Mouse (Mus musculus): ENCODE measurements around the gene Efcab3.
"Not testable (repeated sequence)": the region's sequence is repeated elsewhere in the genome, so short reads cannot be mapped to it uniquely, and the experiment has no call there.

The Efcab3 gene

DNA sequence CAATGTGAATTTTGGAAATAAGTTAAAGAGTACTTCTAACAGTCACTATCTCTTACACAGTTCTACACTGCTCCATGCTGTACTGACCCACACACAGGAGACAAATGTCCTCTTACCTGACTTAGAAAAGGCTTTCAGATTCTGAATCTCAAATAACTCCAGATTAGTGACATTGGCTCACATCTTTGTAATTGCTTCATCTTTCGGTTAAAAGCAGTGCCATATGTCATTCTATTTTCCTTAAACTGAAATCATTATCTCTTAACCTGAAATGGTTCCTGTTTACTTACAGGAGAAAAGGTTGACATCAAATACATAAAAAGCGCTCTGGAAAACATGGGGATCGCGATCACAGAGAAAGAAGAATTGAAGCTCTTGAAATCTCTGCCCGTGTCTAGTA is at the start of gene Efcab3:
TSS of gene Efcab3 (plus strand) at position 301 of the 400 bp plus-strand sequence.
- no peak for DNase-seq (ENCODE audit: inconsistent age in 2 of 2, low spot score in 1 of 2)

DNA sequence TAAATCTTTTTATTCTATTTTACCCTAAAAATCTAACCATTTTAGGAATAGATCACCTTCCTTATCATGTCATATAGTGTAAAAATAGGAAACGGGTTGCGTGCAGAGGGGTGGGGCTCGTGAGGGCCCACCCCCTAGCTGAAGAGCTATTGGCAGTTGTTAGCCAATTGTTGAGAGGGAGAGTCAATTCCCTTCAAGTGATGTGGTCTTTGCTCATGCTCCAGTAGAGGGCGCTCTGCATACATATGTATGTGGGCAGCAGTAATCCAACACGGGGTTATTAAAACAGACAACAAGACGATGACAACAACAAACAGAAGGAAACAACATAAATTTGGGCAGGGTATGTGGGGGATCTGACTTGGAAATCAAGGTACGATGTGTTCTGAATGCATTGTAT is 42.3 kb upstream of the Efcab3 start:
- DNase-seq (ENCODE audit: inconsistent age in 2 of 2, low spot score in 1 of 2) = peak; percentile 9 to 44

GRCm38 (mm10) chr11:105028744-105029348 is 34.5 kb upstream of the Efcab3 start:
- peak in 1 of 2 experiments; percentile 7 for DNase-seq (ENCODE audit: inconsistent age in 2 of 2, low spot score in 1 of 2)

DNA sequence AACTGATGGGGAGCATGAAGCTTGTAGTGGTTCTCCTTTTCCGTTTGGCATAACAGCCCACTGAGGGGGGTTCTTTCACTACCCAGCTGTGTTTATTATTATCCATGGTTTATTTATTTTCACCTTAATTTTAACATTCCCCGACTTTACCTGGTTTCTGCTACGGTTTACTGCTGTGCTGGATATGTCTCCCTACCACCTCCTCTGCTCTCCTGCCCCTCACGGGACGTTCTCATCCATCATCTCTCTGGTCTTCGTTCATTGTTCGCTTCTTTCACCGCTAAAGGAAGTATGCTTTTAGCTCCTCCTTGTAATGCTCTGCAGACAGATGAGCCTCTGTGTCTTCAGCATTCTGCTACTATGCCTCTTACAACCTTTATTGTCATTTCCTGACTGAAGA is 33.9 kb upstream of the Efcab3 start:
- DNase-seq (ENCODE audit: inconsistent age in 2 of 2, low spot score in 1 of 2) = no peak

- no peak for DNase-seq (ENCODE audit: inconsistent age in 2 of 2, low spot score in 1 of 2)
These were observed 33.2 kb upstream of the Efcab3 start for GRCm38 (mm10) chr11:105030229-105030628.

- DNase-seq (ENCODE audit: inconsistent age in 2 of 2, low spot score in 1 of 2) = no peak
These were observed 32.3 kb upstream of the Efcab3 start for GRCm38 (mm10) chr11:105031103-105031502.

- DNase-seq (ENCODE audit: inconsistent age in 2 of 2, low spot score in 1 of 2) = no peak
These were observed 28.3 kb upstream of the Efcab3 start for GRCm38 (mm10) chr11:105035081-105035480.

GRCm38 (mm10) chr11:105112448-105112847 is 49.1 kb downstream of the Efcab3 start:
- not testable (repeated sequence) for DNase-seq (ENCODE audit: inconsistent age in 2 of 2, low spot score in 1 of 2)

GRCm38 (mm10) chr11:105117814-105118213 is 54.4 kb downstream of the Efcab3 start:
- DNase-seq (ENCODE audit: inconsistent age in 2 of 2, low spot score in 1 of 2) = no peak

- DNase-seq (ENCODE audit: inconsistent age in 2 of 2, low spot score in 1 of 2) = no peak
These were observed 57.2 kb downstream of the Efcab3 start for GRCm38 (mm10) chr11:105120551-105121061.

DNA sequence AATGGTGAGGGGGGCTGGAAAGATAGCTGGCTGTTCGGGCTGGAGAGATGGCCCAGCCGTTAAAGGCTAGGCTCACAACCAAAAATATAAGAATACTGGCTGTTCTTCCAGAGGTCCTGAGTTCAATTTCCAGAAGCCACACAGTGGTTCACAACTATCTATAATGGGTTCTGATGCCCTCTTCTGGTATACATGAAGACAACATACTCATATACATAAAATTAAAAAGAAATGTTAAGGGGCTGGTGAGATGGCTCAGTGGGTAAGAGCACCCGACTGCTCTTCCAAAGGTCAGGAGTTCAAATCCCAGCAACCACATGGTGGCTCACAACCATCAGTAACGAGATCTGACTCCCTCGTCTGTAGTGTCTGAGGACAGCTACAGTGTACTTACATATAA is 58.4 kb downstream of the Efcab3 start:
- DNase-seq (ENCODE audit: inconsistent age in 2 of 2, low spot score in 1 of 2) = not testable (repeated sequence)

DNA sequence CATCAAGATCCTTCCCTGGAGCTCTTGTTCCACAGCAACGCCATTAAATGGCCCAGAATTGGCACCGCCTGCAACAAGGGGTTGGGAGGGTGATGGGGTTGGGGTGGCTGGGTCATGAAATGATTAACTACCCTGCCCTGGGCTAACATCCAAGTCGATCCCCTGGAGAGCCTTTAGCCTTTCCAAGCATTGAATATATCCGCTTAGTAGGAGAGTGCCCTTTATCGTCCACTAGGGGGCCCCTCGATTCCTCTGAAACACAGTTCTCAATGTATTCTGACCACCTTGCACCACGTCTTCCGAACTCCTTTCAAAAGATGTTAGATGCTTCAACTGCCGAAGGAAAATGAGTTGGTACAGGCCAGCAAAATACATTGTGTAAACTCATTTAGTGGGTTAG is 60.6 kb downstream of the Efcab3 start:
- DNase-seq (ENCODE audit: inconsistent age in 2 of 2, low spot score in 1 of 2) = peak; percentile 35 to 78

- peak; percentile 85 to 92 for DNase-seq (ENCODE audit: inconsistent age in 2 of 2, low spot score in 1 of 2)
These were observed 62.5 kb downstream of the Efcab3 start, which contains the start of gene Mettl2 for GRCm38 (mm10) chr11:105125735-105126519. Gene Mettl2 (plus strand): TSS chr11:105126425.

- DNase-seq (ENCODE audit: inconsistent age in 2 of 2, low spot score in 1 of 2) = no peak
These were observed 63.2 kb downstream of the Efcab3 start for GRCm38 (mm10) chr11:105126520-105127029.

- DNase-seq (ENCODE audit: inconsistent age in 2 of 2, low spot score in 1 of 2) = no peak
These were observed 72.3 kb downstream of the Efcab3 start for GRCm38 (mm10) chr11:105135692-105136091.

DNA sequence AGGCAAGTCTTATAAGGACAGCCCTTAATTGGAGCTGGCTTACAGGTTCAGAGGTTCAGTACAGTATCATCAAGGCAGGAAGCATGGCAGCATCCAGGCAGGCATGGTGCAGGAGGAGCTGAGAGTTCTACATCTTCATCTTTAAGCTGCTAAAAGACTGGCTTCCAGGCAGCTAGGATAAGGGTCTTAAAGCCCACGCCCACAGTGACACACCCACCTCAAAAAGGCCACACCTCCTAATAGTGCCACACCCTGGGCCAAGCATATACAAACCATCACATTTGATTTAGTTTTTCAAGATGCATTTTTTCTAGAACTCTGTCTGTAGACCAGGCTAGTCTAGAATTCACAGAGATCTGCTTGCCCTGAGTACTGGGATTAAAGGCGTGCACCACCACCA is 73.9 kb downstream of the Efcab3 start:
- DNase-seq (ENCODE audit: inconsistent age in 2 of 2, low spot score in 1 of 2) = not testable (repeated sequence)

DNA sequence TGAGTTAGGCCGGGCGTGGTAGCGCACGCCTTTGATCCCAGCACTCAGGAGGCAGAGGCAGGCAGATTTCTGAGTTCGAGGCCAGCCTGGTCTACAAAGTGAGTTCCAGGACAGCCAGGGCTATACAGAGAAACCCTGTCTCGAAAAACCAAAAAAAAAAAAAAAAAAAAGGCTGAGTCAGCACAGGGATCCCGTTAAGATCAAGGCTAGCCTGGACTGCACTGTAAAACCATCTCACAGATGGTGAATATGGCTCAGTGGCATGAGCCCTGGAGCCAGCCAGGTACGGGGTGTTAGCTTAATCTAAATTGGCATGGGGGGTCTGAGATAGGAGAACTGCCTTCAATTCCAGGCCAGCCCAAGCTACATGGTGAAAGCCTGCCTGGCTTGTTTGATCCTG is 77.1 kb downstream of the Efcab3 start:
- DNase-seq (ENCODE audit: inconsistent age in 2 of 2, low spot score in 1 of 2) = not testable (repeated sequence)

DNA sequence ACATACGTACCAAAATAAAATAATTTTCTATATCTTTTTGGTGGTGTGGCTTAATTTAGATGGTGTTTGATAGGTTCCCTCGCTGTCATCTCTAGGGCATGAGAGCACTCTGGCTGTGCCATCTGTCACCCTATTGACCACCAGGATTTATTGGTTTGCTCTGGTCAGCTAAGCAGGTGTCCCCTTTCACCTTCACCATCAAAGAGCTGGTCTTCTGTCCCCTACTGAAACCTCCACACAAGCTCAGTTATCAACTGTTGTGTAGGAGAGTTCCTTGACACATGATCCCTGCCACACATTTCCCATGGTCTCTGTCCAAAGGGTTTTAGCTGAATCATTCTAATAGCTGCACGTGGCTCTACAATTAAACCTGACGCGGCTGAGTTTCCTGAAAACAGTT is 77.7 kb downstream of the Efcab3 start:
- no peak for DNase-seq (ENCODE audit: inconsistent age in 2 of 2, low spot score in 1 of 2)

- no peak for DNase-seq (ENCODE audit: inconsistent age in 2 of 2, low spot score in 1 of 2)
These were observed 80.2 kb downstream of the Efcab3 start for GRCm38 (mm10) chr11:105143564-105143963.

GRCm38 (mm10) chr11:105144084-105144483 is 80.7 kb downstream of the Efcab3 start:
- DNase-seq (ENCODE audit: inconsistent age in 2 of 2, low spot score in 1 of 2) = no peak

DNA sequence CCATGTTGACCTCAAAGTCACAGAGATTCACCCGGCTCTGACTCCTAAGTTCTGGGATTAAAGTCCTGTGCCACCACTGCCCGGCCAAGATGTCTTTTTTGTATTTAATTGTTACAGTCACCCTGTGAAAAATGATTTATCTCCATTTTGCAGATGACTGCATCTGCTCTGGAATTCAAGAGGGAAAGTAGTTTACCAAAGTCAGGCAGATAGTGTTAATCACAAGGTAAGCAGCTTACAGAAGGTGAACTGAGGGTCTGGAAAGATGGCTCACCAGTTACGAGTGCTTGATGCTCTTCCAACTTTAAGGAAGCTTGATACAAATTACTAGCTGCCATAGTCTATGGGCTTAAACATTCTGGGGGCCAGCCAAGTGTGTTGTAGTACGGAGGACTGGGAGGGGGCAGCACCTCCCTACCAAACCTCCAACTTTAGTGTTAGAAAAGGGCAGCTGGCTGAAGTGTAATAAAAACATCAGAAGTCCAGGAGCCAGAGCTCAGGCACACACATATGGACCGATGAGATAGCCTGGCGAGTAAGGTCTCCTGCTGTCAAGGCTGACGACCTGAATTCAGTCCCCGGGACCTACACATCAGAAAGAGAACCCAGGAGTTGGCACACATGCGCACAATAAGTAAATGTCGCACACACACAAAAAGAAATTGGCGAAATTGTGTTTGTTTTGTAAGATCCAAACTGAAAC is 81.3 kb downstream of the Efcab3 start:
- no peak for DNase-seq (ENCODE audit: inconsistent age in 2 of 2, low spot score in 1 of 2)

All from adrenal gland, adult (tissue).